Mouse (Mus musculus): ENCODE measurements around the gene Kif3c.

Gene Kif3c

GRCm38 (mm10) chr12:3425375-3426341, 60.7 kb downstream of the Kif3c start:
- DNase-seq = peak; percentile 58

GRCm38 (mm10) chr12:3426530-3427034, 61.6 kb downstream of the Kif3c start, which contains the start of gene Asxl2:
TSS of gene Asxl2 (plus strand) at chr12:3426857.
- DNase-seq = peak; percentile 100

- peak; percentile 75 for DNase-seq
Observed at GRCm38 (mm10) chr12:3427067-3427889, 62.3 kb downstream of the Kif3c start.

GRCm38 (mm10) chr12:3427891-3428775, 63.2 kb downstream of the Kif3c start:
- no peak for DNase-seq

- DNase-seq = no peak
Observed at GRCm38 (mm10) chr12:3429681-3430442, 64.9 kb downstream of the Kif3c start.

GRCm38 (mm10) chr12:3430443-3430753, 65.5 kb downstream of the Kif3c start:
- no peak for DNase-seq

- no peak for DNase-seq
Observed at GRCm38 (mm10) chr12:3430985-3431384, 66.1 kb downstream of the Kif3c start.

- no peak for DNase-seq
Observed at GRCm38 (mm10) chr12:3433736-3434135, 68.8 kb downstream of the Kif3c start.

- no peak for DNase-seq
Observed at GRCm38 (mm10) chr12:3436446-3436845, 71.5 kb downstream of the Kif3c start.

GRCm38 (mm10) chr12:3437815-3438214, 72.9 kb downstream of the Kif3c start:
- DNase-seq = no peak

- DNase-seq = no peak
Observed at GRCm38 (mm10) chr12:3440916-3441315, 76.0 kb downstream of the Kif3c start.

- DNase-seq = no peak
Observed at GRCm38 (mm10) chr12:3441361-3441760, 76.4 kb downstream of the Kif3c start.

GRCm38 (mm10) chr12:3453554-3453953, 88.6 kb downstream of the Kif3c start:
- no peak for DNase-seq
